Mouse (Mus musculus): ENCODE measurements around the gene Bri3bp.

DNA sequence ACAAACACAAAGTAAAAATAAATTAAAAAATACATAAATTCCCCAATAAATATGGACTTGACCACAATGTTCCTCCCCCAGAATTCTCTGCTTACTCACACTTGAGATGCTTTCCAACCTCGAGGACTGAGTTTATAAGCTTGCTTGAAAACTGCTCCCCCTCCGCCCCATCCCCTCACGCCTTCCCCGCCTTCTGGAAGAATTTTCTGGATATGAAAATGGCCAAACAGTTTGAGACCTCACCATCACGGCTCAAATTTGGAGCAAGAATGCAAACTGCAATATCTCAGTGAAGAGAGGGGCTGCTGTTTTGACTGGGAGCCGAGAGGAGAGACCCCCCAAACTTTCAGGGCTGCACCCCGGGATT lies 36.8 kb upstream of the Bri3bp start:
- TF ChIP-seq CTCF (IDR thresholded peaks at IDR 0.05; ENCODE audit: low read depth) (no peak), EP300 (IDR thresholded peaks at IDR 0.05; ENCODE audit: low read depth) (no peak)
